Mouse (Mus musculus) kidney, postnatal 25 days (tissue): ENCODE measurements at regions not wholly inside any gene's neighbourhood (a gene's known extent, or its start where the extent isn't known, plus 50 kb on each side); places are given as distances from the start of the nearest gene placed in this dataset.
"Not testable (repeated sequence)": the region's sequence is repeated elsewhere in the genome, so short reads cannot be mapped to it uniquely, and the experiment has no call there.

Experiments
- DNase-seq, 2 experiments: peaks; one replicate each; pipeline ENCODE4 v3.0.0; 2021; ENCODE audit warnings: mixed read lengths in 2 of 2

DNA sequence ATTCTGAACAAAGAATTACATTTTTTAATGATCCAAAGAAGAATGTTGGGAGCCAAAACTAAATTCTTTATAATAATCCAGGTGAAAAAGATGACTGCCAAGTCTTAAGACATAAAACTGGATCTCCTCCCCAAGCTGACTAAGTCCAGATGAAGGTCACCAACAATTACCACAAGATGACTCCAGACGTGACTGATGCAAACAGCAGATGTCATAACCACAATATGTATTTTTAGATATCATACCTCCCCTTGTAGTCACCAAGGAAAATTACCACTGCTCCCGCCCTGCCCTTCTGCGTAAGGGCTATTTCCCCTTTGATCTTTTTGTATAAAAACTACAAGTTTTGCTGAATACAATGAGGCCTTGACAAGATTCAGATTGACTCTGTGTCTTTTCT lies 1110.4 kb downstream of the Basp1 start:
- DNase-seq = not testable (repeated sequence)

DNA sequence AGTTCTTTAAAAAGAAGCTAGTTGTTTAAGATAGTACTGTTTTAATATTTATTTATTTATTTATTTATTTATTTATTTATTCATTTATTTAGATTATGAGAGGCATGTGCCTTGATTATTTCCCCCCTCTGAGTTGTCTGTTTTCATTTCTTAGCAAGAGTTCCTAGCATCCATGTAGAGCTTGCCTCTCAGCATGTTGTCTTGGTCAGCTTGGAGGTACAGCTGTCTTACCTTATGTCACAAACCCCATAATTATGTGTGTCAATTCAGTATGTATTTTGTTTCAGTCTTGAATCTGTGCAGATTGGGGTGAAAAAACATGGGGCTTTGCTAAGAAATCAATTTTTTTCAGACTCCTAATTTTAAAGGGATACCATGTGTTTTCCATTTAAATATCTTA lies 1116.3 kb downstream of the Basp1 start:
- DNase-seq = no peak

DNA sequence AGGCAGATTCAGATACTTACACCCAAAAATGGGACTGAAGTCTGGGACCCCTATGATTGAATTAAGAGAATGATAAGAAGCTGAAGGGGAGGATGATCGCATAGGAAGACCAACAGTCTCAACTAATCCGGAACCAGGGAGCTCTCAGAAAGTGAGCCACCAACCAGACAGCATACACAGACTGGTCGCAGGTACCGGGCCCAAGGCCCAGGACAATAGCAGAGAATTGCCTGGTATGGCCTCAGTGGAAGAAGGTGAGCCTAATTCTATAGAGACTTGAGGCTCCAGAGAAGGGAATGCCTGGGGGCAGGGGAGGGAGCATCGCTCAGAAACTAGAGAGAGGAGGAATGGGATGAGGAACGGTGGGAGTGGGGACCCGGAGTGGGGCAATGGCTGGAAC lies 1116.8 kb downstream of the Basp1 start:
- no peak for DNase-seq

DNA sequence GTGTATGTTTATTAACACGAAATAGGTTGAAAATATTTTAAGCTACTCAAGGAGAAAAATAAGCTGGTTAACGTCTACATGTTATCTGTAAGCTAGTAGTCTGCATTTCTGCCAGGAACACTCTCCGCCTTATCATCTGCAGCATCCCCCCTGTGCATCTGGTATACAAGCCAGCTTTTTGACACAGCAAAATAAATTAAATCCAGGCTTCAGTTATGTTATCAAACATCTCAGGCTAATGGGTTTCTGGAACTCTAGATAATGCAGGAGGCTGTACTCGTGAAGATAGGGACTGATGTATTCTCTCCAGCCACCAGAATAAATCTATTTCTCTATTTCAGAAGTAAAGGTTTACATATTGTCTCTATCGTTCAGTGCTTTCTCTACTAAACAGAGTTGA lies 1138.5 kb downstream of the Basp1 start:
- DNase-seq = no peak

GRCm38 (mm10) chr15:24267360-24267759 lies 1146.2 kb downstream of the Basp1 start:
- DNase-seq = no peak
